Mouse (Mus musculus) left cerebral cortex, adult 2 months (tissue): ENCODE results near the gene Zswim3. TPM values are rescaled to one million over a fixed set of nuclear protein-coding genes. Genes with fewer than 3 reads are reported as not detected.

Experiments used
- DNase-seq, 2 experiments: peaks; one replicate each; pipeline ENCODE4 v3.0.0; 2021 to 2022; ENCODE audit warnings: low spot score in 2 of 2, mixed read lengths in 1 of 2; ENCODE audit errors: extremely low spot score in 1 of 2
- H3K27ac ChIP-seq: fragments of 200-600 bp; 2 replicates; pipeline ENCODE4 v1.8.1; 2022
- H3K4me3 ChIP-seq: fragments of 200-600 bp; 2 replicates; pipeline ENCODE4 v1.8.1; 2022
- CTCF ChIP-seq: fragments of 200-600 bp; IDR thresholded peaks from 2 replicates; pipeline ENCODE4 v1.8.1; 2022; ENCODE audit warnings: antibody characterized with exemption, mild to moderate bottlenecking, moderate library complexity
- intact Hi-C: fragments of 180-260 bp; cut with DNase I; formaldehyde crosslinking; loops from one replicate; pipeline ENCODE4 v1.15.1; 2025
- long read RNA-seq, 2 experiments: library from polyadenylated mRNA; stranded (forward); transcript quantifications; one replicate each; pipeline ENCODE4 v2.0.0; 2021; ENCODE audit warnings: borderline mapping rate in 2 of 2
- total RNA-seq, 2 experiments: library from RNA; stranded (reverse); gene quantifications; 2 replicates each; pipeline ENCODE4 v1.2.3; 2021

Zswim3 gene
- total RNA-seq = 1 to 10 TPM; 8.6 to 9.0 TPM
- long read RNA-seq, experiment 1, transcript Zswim3-201 (2 exons, 2,708 nt) = major isoform, 6 of 8 reads
- long read RNA-seq, experiment 1, partial matches to known transcripts = 0 of 8 reads
- long read RNA-seq, experiment 1, other reads (novel, unspliced or antisense) = 2 of 8 reads
- long read RNA-seq, experiment 2, transcript Zswim3-201 (2 exons, 2,708 nt) = major isoform, 6 of 6 reads
- long read RNA-seq, experiment 2, partial matches to known transcripts = 0 of 6 reads
- long read RNA-seq, experiment 2, other reads (novel, unspliced or antisense) = 0 of 6 reads

- peak within 1 kb of the TSS; percentile 77 for H3K4me3 ChIP-seq
- no peak; the same call in 1 of the 2 replicates for TF ChIP-seq CTCF
- intact Hi-C loops = loop anchor here (2.0 kb wide), 1 partner anchor 18 kb away; the partner anchor contains the start of gene Zswim1
- peak; percentile 97 to 98 for DNase-seq
- peak within 1 kb of the TSS; percentile 88 for H3K27ac ChIP-seq
These were observed at the start of gene Zswim3, which contains the start of gene Acot8 for GRCm38 (mm10) chr2:164804533-164805331. Gene Zswim3 (plus strand): TSS chr2:164805098. Gene Acot8 (minus strand): TSS chr2:164804882.

- Histone ChIP-seq H3K4me3 (no peak overlapping the region), H3K27ac (no peak overlapping the region)
- DNase-seq = no peak
- no peak for TF ChIP-seq CTCF
- intact Hi-C loops = no loop called here
These were observed 47.1 kb upstream of the Zswim3 start for GRCm38 (mm10) chr2:164757841-164758240.

GRCm38 (mm10) chr2:164758692-164759091 lies 46.2 kb upstream of the Zswim3 start:
- intact Hi-C loops = no loop called here
- Histone ChIP-seq H3K4me3 (no peak overlapping the region), H3K27ac (no peak overlapping the region)
- no peak for DNase-seq
- TF ChIP-seq CTCF = no peak

DNA sequence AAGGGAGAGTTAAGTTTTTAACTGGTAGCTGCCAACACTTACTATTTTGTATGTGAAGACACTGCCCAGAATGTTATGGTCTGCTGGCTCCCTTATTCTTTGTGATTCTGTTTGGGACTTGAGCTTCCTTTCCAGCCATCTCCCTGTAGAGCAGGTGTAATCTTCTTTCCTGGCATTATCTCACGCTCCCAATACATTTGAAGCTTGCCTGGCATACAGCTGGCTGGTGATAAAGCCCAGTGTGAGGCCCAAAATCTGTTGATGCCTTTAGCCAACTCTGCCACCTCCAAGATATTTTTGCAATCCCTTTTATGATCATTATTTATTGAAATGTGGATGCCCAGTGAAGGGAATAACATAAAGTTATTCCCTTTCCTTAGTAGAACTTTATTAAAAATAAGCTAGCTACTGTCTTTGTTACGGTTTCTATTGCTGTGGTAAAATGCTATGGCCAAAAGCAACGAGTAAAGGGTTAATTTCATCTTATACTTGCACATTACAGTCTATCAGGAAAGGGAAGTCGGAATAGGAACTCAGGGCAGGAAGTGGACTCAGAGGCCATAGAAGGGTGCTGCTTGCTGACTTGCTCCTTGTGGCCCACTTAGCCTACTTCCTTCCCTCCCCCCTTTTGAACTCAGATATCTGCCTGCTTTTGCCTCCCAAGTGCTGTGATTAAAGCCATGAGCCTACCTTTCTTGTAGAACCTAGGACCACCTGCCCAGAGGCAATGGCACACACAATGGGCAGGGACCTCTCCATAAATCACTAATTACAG lies 44.7 kb upstream of the Zswim3 start:
- intact Hi-C loops = no loop called here
- no peak for TF ChIP-seq CTCF
- H3K4me3 ChIP-seq = no peak overlapping the region
- no peak overlapping the region for H3K27ac ChIP-seq
- no peak for DNase-seq

- no peak for TF ChIP-seq CTCF
- DNase-seq = no peak
- no peak overlapping the region for H3K4me3 ChIP-seq
- intact Hi-C loops = no loop called here
- no peak overlapping the region for H3K27ac ChIP-seq
These were observed 43.4 kb upstream of the Zswim3 start for GRCm38 (mm10) chr2:164761502-164761901.

GRCm38 (mm10) chr2:164761971-164762370 lies 42.9 kb upstream of the Zswim3 start:
- Histone ChIP-seq H3K27ac (no peak overlapping the region), H3K4me3 (no peak overlapping the region)
- TF ChIP-seq CTCF = no peak
- intact Hi-C loops = no loop called here
- no peak for DNase-seq

- intact Hi-C loops = no loop called here
- TF ChIP-seq CTCF = no peak
- Histone ChIP-seq H3K27ac (no peak overlapping the region), H3K4me3 (no peak overlapping the region)
- DNase-seq = no peak
These were observed 42.3 kb upstream of the Zswim3 start for GRCm38 (mm10) chr2:164762593-164762992.

- no peak for TF ChIP-seq CTCF
- peak overlapping the region; percentile 55 for H3K27ac ChIP-seq
- H3K4me3 ChIP-seq = no peak overlapping the region
- intact Hi-C loops = no loop called here
- DNase-seq = no peak
These were observed 39.1 kb upstream of the Zswim3 start for GRCm38 (mm10) chr2:164765841-164766240.

- intact Hi-C loops = no loop called here
- no peak overlapping the region for H3K27ac ChIP-seq
- H3K4me3 ChIP-seq = no peak overlapping the region
- DNase-seq = no peak
- no peak for TF ChIP-seq CTCF
These were observed 36.9 kb upstream of the Zswim3 start for GRCm38 (mm10) chr2:164767812-164768540.

DNA sequence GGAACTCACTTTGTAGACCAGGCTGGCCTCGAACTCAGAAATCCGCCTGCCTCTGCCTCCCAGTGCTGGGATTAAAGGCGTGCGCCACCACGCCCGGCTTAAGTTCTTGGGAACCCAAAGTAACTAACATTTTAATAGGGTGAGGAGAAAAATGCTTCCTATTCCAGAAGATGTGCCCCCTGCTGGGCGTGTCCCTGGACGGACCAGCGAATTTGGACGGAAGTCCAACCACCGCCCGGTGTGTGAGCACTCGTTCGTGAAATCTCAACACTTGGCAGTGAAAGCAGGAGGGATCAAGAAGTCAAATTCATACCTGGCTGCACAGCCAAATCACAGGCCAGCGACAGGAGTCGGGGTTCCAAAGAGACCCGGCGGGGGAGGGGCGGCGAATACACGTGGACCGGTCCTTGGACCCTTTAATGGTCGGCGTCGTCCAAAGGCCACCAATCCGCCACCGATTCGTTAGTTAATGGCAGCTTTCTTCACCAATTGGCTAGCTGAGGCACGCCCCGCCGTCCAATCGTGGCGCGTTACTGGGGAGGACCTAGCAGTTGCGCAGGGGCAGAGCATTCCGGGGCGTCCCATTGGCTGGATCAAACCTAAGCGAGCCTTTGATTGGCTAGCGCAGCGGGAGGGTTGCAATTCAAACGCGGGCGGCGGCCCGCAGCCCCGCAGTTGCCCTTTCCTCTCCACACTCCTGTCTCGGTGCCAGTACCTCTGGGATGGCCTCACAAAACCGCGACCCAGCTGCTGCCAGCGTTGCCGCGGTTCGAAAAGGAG lies 35.5 kb upstream of the Zswim3 start, which contains the start of gene Ube2c:
Ube2c (plus strand) TSS at position 641 of the 780 bp plus-strand sequence.
- intact Hi-C loops = no loop called here
- peak within 1 kb of the TSS; percentile 66 for H3K4me3 ChIP-seq
- TF ChIP-seq CTCF = peak; percentile 26
- H3K27ac ChIP-seq = no peak within 1 kb of the TSS
- DNase-seq = peak; percentile 97 to 98
